ENCODE assay signal across 12 mouse cellular contexts in the genomic region with DNA sequence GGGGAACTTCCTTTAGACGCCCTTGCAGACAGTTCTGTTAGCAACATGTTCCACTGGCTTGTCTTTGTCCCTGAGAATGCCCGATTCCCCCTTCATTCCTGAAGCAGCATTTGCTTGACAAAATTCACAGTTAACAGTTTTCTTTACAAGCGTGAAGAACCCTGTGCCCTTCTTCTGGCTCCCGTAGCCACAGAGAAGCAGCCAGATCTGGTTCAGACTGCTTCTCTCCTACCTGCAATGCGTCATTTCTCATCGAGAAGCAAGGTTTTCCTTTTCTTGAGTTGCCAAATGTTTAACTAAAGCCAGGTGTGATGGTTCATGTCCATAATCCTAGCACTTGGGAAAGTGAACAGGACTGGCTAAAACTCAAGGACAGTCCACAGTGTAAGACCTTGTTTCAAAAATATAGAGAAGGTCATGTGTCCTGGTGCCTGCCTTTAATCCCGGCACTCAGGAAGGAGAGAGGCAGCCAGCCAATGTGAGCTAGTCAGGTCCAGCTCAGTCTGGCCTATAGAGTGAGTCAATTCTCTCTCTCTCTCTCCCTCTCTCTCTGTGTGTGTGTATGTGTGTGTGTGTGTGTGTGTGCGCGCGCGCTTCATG. TPM values are rescaled to one million over a fixed set of nuclear protein-coding genes. Genes with fewer than 3 reads are reported as not detected.
DNase-seq lines count a peak whose midpoint lies in the region; ATAC-seq lines count a peak whose summit lies in the region.
"Had no signal": no experiment of that assay in that cellular context is flagged by ENCODE, and none has a peak within 500 bp of the region (broad histone marks: within the 10 kb centered on the region; RNA-seq: fewer than 3 reads in every experiment).

No protein-coding gene starts in this region.

- H3K4me3 ChIP-seq in heart, embryonic 16.5 days (ENCODE audit: low read length), result no peak overlapping the region
- no peak overlapping the region for H3K4me3 ChIP-seq in heart, embryonic 10.5 days
- no peak overlapping the region for H3K4me3 ChIP-seq in kidney, embryonic 16.5 days (ENCODE audit: low read length)
- H3K4me3 ChIP-seq: limb, embryonic 13.5 days; lung, embryonic 15.5 days had no signal

- peaks cover 10% of the 10 kb centered on the region for H3K4me1 ChIP-seq in heart, embryonic 16.5 days (ENCODE audit: control insufficient read depth, insufficient read depth, low read length)
- peaks cover 17% of the 10 kb centered on the region for H3K4me1 ChIP-seq in heart, embryonic 10.5 days
- H3K4me1 ChIP-seq in kidney, embryonic 16.5 days (ENCODE audit: insufficient read depth, low read length), result peaks cover 14% of the 10 kb centered on the region

- peak; percentile 69 for DNase-seq in adrenal gland, adult 2 months
- no peak for DNase-seq in adrenal gland, postnatal 4 days (ENCODE audit: low spot score in 2 of 2)
- DNase-seq in heart, embryonic 10.5 days (ENCODE audit: low spot score), result no peak
- DNase-seq in cerebellum, postnatal 14 days, result peak; percentile 72 to 82
- DNase-seq in frontal cortex, postnatal 14 days (ENCODE audit: low spot score in 2 of 2), result no peak
- no peak for DNase-seq in lung, postnatal 36 days

- H3K9ac ChIP-seq in heart, embryonic 16.5 days (ENCODE audit: low read length), result no peak overlapping the region
- no peak overlapping the region for H3K9ac ChIP-seq in kidney, embryonic 16.5 days (replicated peaks; ENCODE audit: low read length)
- H3K9ac ChIP-seq: limb, embryonic 13.5 days; lung, embryonic 15.5 days had no signal

- no peak for ATAC-seq in heart, embryonic 16.5 days (replicated peaks; ENCODE audit: extremely low read depth, insufficient read depth, low FRiP score)
- ATAC-seq in kidney, embryonic 16.5 days (ENCODE audit: low FRiP score, low TSS enrichment), result no peak

- H3K27ac ChIP-seq in heart, embryonic 16.5 days (ENCODE audit: low read length), result peak overlapping the region; percentile 65
- H3K27ac ChIP-seq in heart, embryonic 10.5 days, result no peak overlapping the region
- H3K27ac ChIP-seq in kidney, embryonic 16.5 days (ENCODE audit: low read length), result peak overlapping the region; percentile 57
- H3K27ac ChIP-seq: limb, embryonic 13.5 days; lung, embryonic 15.5 days had no signal

- no peak overlapping the region for H3K4me2 ChIP-seq in heart, embryonic 16.5 days (ENCODE audit: low read depth, low read length)
- H3K4me2 ChIP-seq in kidney, embryonic 16.5 days (replicated peaks; ENCODE audit: low read depth, low read length), result no peak overlapping the region
- H3K4me2 ChIP-seq: limb, embryonic 13.5 days; lung, embryonic 15.5 days had no signal

- no peaks in the 10 kb centered on the region for H3K9me3 ChIP-seq in heart, embryonic 16.5 days (replicated peaks; ENCODE audit: control insufficient read depth, low read length)
- 0 out of 2 replicates have a peak, but pooled peaks cover 3% of the 10 kb centered on the region for H3K9me3 ChIP-seq in heart, embryonic 10.5 days
- no peaks in the 10 kb centered on the region for H3K9me3 ChIP-seq in kidney, embryonic 16.5 days (ENCODE audit: low read length)
- H3K9me3 ChIP-seq: limb, embryonic 13.5 days; lung, embryonic 15.5 days had no signal

- 79% methylated on average over 11 of the region's 11 CpGs for whole genome bisulfite sequencing in heart, embryonic 16.5 days
- 89% methylated on average over 11 of the region's 11 CpGs for WGBS in heart, embryonic 10.5 days
- 86% methylated on average over 11 of the region's 11 CpGs for WGBS in kidney, embryonic 16.5 days

- H3K27me3 ChIP-seq in heart, embryonic 16.5 days (ENCODE audit: control insufficient read depth, insufficient read depth, low read length), result no peaks in the 10 kb centered on the region
- no peaks in the 10 kb centered on the region for H3K27me3 ChIP-seq in heart, embryonic 10.5 days (ENCODE audit: insufficient read depth, poor library complexity, severe bottlenecking)
- no peaks in the 10 kb centered on the region for H3K27me3 ChIP-seq in kidney, embryonic 16.5 days (ENCODE audit: insufficient read depth, low read length)
- H3K27me3 ChIP-seq: limb, embryonic 13.5 days; lung, embryonic 15.5 days had no signal

- no peaks in the 10 kb centered on the region for H3K36me3 ChIP-seq in heart, embryonic 16.5 days (ENCODE audit: control insufficient read depth, insufficient read depth)
- H3K36me3 ChIP-seq in heart, embryonic 10.5 days, result peaks cover 8% of the 10 kb centered on the region; the same call in 1 of the 2 replicates
- H3K36me3 ChIP-seq in kidney, embryonic 16.5 days (ENCODE audit: insufficient read depth, low read length), result 0 out of 2 replicates have a peak, but pooled peaks cover 3% of the 10 kb centered on the region
- H3K36me3 ChIP-seq: limb, embryonic 13.5 days; lung, embryonic 15.5 days had no signal

RNA-seq across cellular contexts. Expression of a gene that starts 3.2 kb away (rescaled TPM):
- total RNA-seq in adrenal gland, adult 2 months (2021), result 10 to 100 TPM; 32.5 to 56.3 TPM
- 31.8 and 34.3 TPM in 2 replicates for polyA plus RNA-seq in adrenal gland, adult 2 months (2012; rRNA removed)
- 10 to 100 TPM; 23.1 to 31.3 TPM for total RNA-seq in adrenal gland, postnatal 4 days (2021)
- 8.4 and 9.5 TPM in 2 replicates for polyA plus RNA-seq in heart, embryonic 16.5 days (2015; fragmentation: Nextera tagmentation; extraction: Ambion mirVana)
- 7.4 and 8.3 TPM in 2 replicates for polyA plus RNA-seq in heart, embryonic 10.5 days (2016; fragmentation: Nextera tagmentation; extraction: Ambion mirVana)
- polyA plus RNA-seq in kidney, embryonic 16.5 days (2015; fragmentation: Nextera tagmentation; extraction: Ambion mirVana), result 24.6 and 28.8 TPM in 2 replicates
- total RNA-seq: hematopoietic stem cell, adult 5-6 weeks; MEL had no signal

RNA-seq across cellular contexts. Expression of a gene that starts 3.4 kb away (rescaled TPM):
- total RNA-seq in adrenal gland, adult 2 months (2021), result 10 to 100 TPM; 20.1 to 24.2 TPM
- 46.2 and 48.9 TPM in 2 replicates for polyA plus RNA-seq in adrenal gland, adult 2 months (2012; rRNA removed)
- total RNA-seq in adrenal gland, postnatal 4 days (2021), result 10 to 100 TPM; 15.8 to 16.1 TPM
- 4.9 and 6.6 TPM in 2 replicates for polyA plus RNA-seq in heart, embryonic 16.5 days (2015; fragmentation: Nextera tagmentation; extraction: Ambion mirVana)
- polyA plus RNA-seq in heart, embryonic 10.5 days (2016; fragmentation: Nextera tagmentation; extraction: Ambion mirVana), result 9.5 and 12.5 TPM in 2 replicates
- 7.2 and 9.1 TPM in 2 replicates for polyA plus RNA-seq in kidney, embryonic 16.5 days (2015; fragmentation: Nextera tagmentation; extraction: Ambion mirVana)

RNA-seq across cellular contexts. Expression of a gene that starts 53.9 kb away (rescaled TPM):
- total RNA-seq in adrenal gland, adult 2 months (2021), result 10 to 100 TPM; 74.4 to 93.7 TPM
- polyA plus RNA-seq in adrenal gland, adult 2 months (2012; rRNA removed), result 44.5 and 61.5 TPM in 2 replicates
- 10 to 100 TPM; 78.5 to 81.6 TPM for total RNA-seq in adrenal gland, postnatal 4 days (2021)
- polyA plus RNA-seq in heart, embryonic 16.5 days (2015; fragmentation: Nextera tagmentation; extraction: Ambion mirVana), result 35.7 and 41.5 TPM in 2 replicates
- 40.3 and 43.8 TPM in 2 replicates for polyA plus RNA-seq in heart, embryonic 10.5 days (2016; fragmentation: Nextera tagmentation; extraction: Ambion mirVana)
- polyA plus RNA-seq in kidney, embryonic 16.5 days (2015; fragmentation: Nextera tagmentation; extraction: Ambion mirVana), result 62.0 and 62.8 TPM in 2 replicates

Comparison
In these comparisons a context has a peak if more than half of its experiments do, and no peak if none do; other contexts are left out.
1. DNase-seq: peak in adrenal gland, adult 2 months (single experiment) and cerebellum, postnatal 14 days (2 of 2); none in adrenal gland, postnatal 4 days (0 of 2), heart, embryonic 10.5 days (single experiment), frontal cortex, postnatal 14 days (0 of 2) and lung, postnatal 36 days (single experiment).